Mouse (Mus musculus): ENCODE data around the gene Dcaf7. TPM values are rescaled to one million over a fixed set of nuclear protein-coding genes. Genes with fewer than 3 reads are reported as not detected.

The Dcaf7 gene
- total RNA-seq, 2 experiments from 2014 or later = 146 to 153 TPM

- DNase-seq (ENCODE audit: extremely low spot score in 1 of 2, low spot score in 1 of 2) = peak; percentile 54 to 65
These were observed 48.4 kb downstream of the Dcaf7 start for GRCm38 (mm10) chr11:106084911-106085561.

GRCm38 (mm10) chr11:106098223-106098622, 61.6 kb downstream of the Dcaf7 start:
- no peak for DNase-seq (ENCODE audit: extremely low spot score in 1 of 2, low spot score in 1 of 2)

- DNase-seq (ENCODE audit: extremely low spot score in 1 of 2, low spot score in 1 of 2) = no peak
These were observed 66.2 kb downstream of the Dcaf7 start for GRCm38 (mm10) chr11:106102866-106103265.

DNA sequence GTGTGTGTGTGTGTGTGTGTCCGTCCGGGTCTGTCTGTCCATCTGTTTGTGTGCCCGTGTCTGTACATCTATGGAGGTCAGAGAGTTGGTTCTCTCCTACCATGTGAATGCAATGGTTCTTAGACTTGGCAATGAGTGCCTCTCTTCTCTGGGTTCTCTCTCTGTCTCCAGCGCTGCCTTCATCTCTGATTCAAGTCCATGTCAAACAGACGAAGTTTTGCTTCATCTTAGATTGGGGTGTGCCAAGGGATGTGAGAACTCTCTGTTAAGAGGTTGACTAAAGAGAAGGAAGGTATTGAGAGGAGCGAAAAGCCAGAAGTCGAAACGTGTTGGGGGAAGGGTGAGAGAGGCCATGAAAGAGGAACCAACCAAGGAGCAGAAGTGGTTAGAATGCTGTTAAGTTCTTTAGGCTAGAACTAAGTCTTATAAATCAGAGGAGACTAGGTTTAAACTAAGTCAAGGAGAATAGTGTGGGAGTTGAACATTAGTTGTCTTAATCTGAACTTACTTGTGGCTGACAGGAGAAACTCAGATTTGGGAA, 69.4 kb downstream of the Dcaf7 start:
- no peak for DNase-seq (ENCODE audit: extremely low spot score in 1 of 2, low spot score in 1 of 2)

Other genes with a start within 250 kb of the Dcaf7 start
- gene Cyb561, start 83.5 kb upstream of the Dcaf7 start, total RNA-seq (2021) = 10 to 100 TPM; 51.4 to 52.3 TPM
- 1 to 10 TPM; 6.2 to 7.7 TPM for gene Ace, start 68.9 kb upstream of the Dcaf7 start, total RNA-seq (2021)
- not detected for gene Ace3, start 42.2 kb upstream of the Dcaf7 start, total RNA-seq (2021)
- gene Kcnh6, start 28.7 kb upstream of the Dcaf7 start, total RNA-seq (2021) = 1 to 10 TPM in 1 of 2 experiments, under 1 TPM in 1; 0.96 to 1.1 TPM
- 10 to 100 TPM; 17.6 to 21.8 TPM for gene Taco1, start 29.2 kb downstream of the Dcaf7 start, total RNA-seq (2021)
- gene Map3k3, start 47.7 kb downstream of the Dcaf7 start, total RNA-seq (2021) = 10 to 100 TPM; 24.5 to 31.9 TPM
- not detected for gene Gm10840, start 124.0 kb downstream of the Dcaf7 start, total RNA-seq (2021)
- gene Limd2, start 124.0 kb downstream of the Dcaf7 start, total RNA-seq (2021) = 100 to 1,000 TPM; 149 to 156 TPM
- gene Strada, start 165.3 kb downstream of the Dcaf7 start, total RNA-seq (2021) = 10 to 100 TPM; 27.1 to 33.4 TPM
- 10 to 100 TPM; 84.9 to 93.9 TPM for gene Ccdc47, start 179.5 kb downstream of the Dcaf7 start, total RNA-seq (2021)
- 10 to 100 TPM; 64.5 to 74.1 TPM for gene Ddx42, start 180.1 kb downstream of the Dcaf7 start, total RNA-seq (2021)
- gene Ftsj3, start 219.2 kb downstream of the Dcaf7 start, total RNA-seq (2021) = 10 to 100 TPM; 29.9 to 32.8 TPM
- gene Psmc5, start 219.3 kb downstream of the Dcaf7 start, total RNA-seq (2021) = 100 to 1,000 TPM; 148 to 174 TPM
- gene Smarcd2, start 236.1 kb downstream of the Dcaf7 start, total RNA-seq (2021) = 10 to 100 TPM; 24.7 to 26.1 TPM
- gene Tcam1, start 239.8 kb downstream of the Dcaf7 start, total RNA-seq (2021) = under 1 TPM; 0.19 to 0.22 TPM

Measured in layer of hippocampus, postnatal 25 days (tissue).